Mouse (Mus musculus) A20 (cell line): ENCODE measurements around the gene Ankrd55.
"Not testable (repeated sequence)": the region's sequence is repeated elsewhere in the genome, so short reads cannot be mapped to it uniquely, and the experiment has no call there.

Experiments used
- DNase-seq: peaks from one replicate; pipeline ENCODE4 v3.0.0-alpha.2; 2011; ENCODE audit warnings: low read depth, low spot score

Gene Ankrd55

GRCm38 (mm10) chr13:112293092-112293491, 4.8 kb downstream of the Ankrd55 start:
- DNase-seq = no peak

- no peak for DNase-seq
Measured at GRCm38 (mm10) chr13:112294446-112294845, 6.2 kb downstream of the Ankrd55 start.

GRCm38 (mm10) chr13:112297781-112298180, 9.5 kb downstream of the Ankrd55 start:
- DNase-seq = no peak

- DNase-seq = no peak
Measured at GRCm38 (mm10) chr13:112303429-112303828, 15.2 kb downstream of the Ankrd55 start.

- DNase-seq = peak; percentile 78
Measured at GRCm38 (mm10) chr13:112308672-112309071, 20.4 kb downstream of the Ankrd55 start.

- not testable (repeated sequence) for DNase-seq
Measured at GRCm38 (mm10) chr13:112311611-112312010, 23.4 kb downstream of the Ankrd55 start.

- DNase-seq = no peak
Measured at GRCm38 (mm10) chr13:112315442-112315841, 27.2 kb downstream of the Ankrd55 start.

GRCm38 (mm10) chr13:112316622-112317482, 28.6 kb downstream of the Ankrd55 start:
- DNase-seq = peak; percentile 70

- no peak for DNase-seq
Measured at GRCm38 (mm10) chr13:112318124-112318523, 29.9 kb downstream of the Ankrd55 start.

GRCm38 (mm10) chr13:112323591-112324266, 35.5 kb downstream of the Ankrd55 start:
- no peak for DNase-seq

GRCm38 (mm10) chr13:112325126-112325525, 36.9 kb downstream of the Ankrd55 start:
- DNase-seq = no peak

- DNase-seq = no peak
Measured at GRCm38 (mm10) chr13:112326403-112326802, 38.2 kb downstream of the Ankrd55 start.

GRCm38 (mm10) chr13:112326977-112327376, 38.7 kb downstream of the Ankrd55 start:
- DNase-seq = no peak

GRCm38 (mm10) chr13:112327511-112327910, 39.3 kb downstream of the Ankrd55 start:
- no peak for DNase-seq

- no peak for DNase-seq
Measured at GRCm38 (mm10) chr13:112330257-112330656, 42.0 kb downstream of the Ankrd55 start.

- no peak for DNase-seq
Measured at GRCm38 (mm10) chr13:112330919-112331681, 42.8 kb downstream of the Ankrd55 start.

GRCm38 (mm10) chr13:112331682-112332061, 43.4 kb downstream of the Ankrd55 start:
- no peak for DNase-seq

- DNase-seq = no peak
Measured at GRCm38 (mm10) chr13:112335531-112335930, 47.3 kb downstream of the Ankrd55 start.

- no peak for DNase-seq
Measured at GRCm38 (mm10) chr13:112337146-112337545, 48.9 kb downstream of the Ankrd55 start.

- no peak for DNase-seq
Measured at GRCm38 (mm10) chr13:112340205-112340604, 52.0 kb downstream of the Ankrd55 start.

- no peak for DNase-seq
Measured at GRCm38 (mm10) chr13:112340761-112341160, 52.5 kb downstream of the Ankrd55 start.
